Comparison of ENCODE assay signal across 21 mouse cellular contexts in genomic region chr8:75203420-75203819, GRCm38 (mm10). TPM values are rescaled to one million over a fixed set of nuclear protein-coding genes. Genes with fewer than 3 reads are reported as not detected.
"Had no signal": no experiment of that assay in that cellular context is flagged by ENCODE, and none has a peak within 500 bp of the region (broad histone marks: within the 10 kb centered on the region; RNA-seq: fewer than 3 reads in every experiment).

No protein-coding gene starts in this region.

- H3K4me1 ChIP-seq: midbrain, embryonic 12.5 days had no signal

- H3K36me3 ChIP-seq: midbrain, embryonic 10.5 days; midbrain, embryonic 12.5 days; neural tube, embryonic 13.5 days; neural tube, embryonic 15.5 days had no signal

- H3K27me3 ChIP-seq: midbrain, embryonic 12.5 days; neural tube, embryonic 13.5 days; neural tube, embryonic 15.5 days had no signal

- H3K9ac ChIP-seq: lung, embryonic 14.5 days; midbrain, embryonic 12.5 days; neural tube, embryonic 13.5 days; neural tube, embryonic 15.5 days had no signal

- H3K4me3 ChIP-seq: midbrain, embryonic 10.5 days; midbrain, embryonic 12.5 days; myocyte; neural tube, embryonic 13.5 days; neural tube, embryonic 15.5 days had no signal

- H3K9me3 ChIP-seq: midbrain, embryonic 10.5 days; midbrain, embryonic 12.5 days; neural tube, embryonic 13.5 days; neural tube, embryonic 15.5 days had no signal

- DNase-seq: lung, adult 18-20 months; lung, embryonic 14.5 days; lung, postnatal 10 days; lung, postnatal 36 days; midbrain, embryonic 14.5 days; retina, postnatal 1 day; right cerebral cortex, adult 18-20 months; right cerebral cortex, postnatal 25 days; right cerebral cortex, postnatal 4 days; spleen, adult 18-20 months; thymus, adult 18-20 months; thymus, postnatal 14 days; thymus, postnatal 36 days had no signal

- H3K27ac ChIP-seq: macrophage; midbrain, embryonic 10.5 days; midbrain, embryonic 12.5 days; neural tube, embryonic 13.5 days; neural tube, embryonic 15.5 days had no signal

- H3K4me2 ChIP-seq: lung, embryonic 14.5 days; midbrain, embryonic 12.5 days; neural tube, embryonic 13.5 days; neural tube, embryonic 15.5 days had no signal

- ATAC-seq: midbrain, embryonic 16.5 days had no signal

RNA-seq across cellular contexts. Expression of gene Rasd2, which starts 10.3 kb away (rescaled TPM):
- total RNA-seq: megakaryocyte-erythroid progenitor cell, adult 5-6 weeks had no signal
- polyA plus RNA-seq: myocyte had no signal
